Mouse (Mus musculus) heart, embryonic 11.5 days (tissue): ENCODE data around the gene Tor1aip1. TPM values are rescaled to one million over a fixed set of nuclear protein-coding genes. Genes with fewer than 3 reads are reported as not detected.
A peak's percentile ranks its signal among the peaks of the same experiment; 100 is the strongest.

Experiments used
- ATAC-seq: fragments of 200-750 bp; cut with Nextera tagmentation; replicated peaks from 2 replicates; pipeline ENCODE4 v1.8.0; 2017; ENCODE audit warnings: moderate library complexity; ENCODE audit not compliant: insufficient number of reproducible peaks, low FRiP score, low TSS enrichment
- H3K27ac ChIP-seq: fragments of 300-500 bp; sonication (generic); 2 replicates; pipeline ENCODE4 v1.5.1; 2014; ENCODE audit warnings: mild to moderate bottlenecking, low read depth, low read length
- H3K27me3 ChIP-seq: fragments of 300-500 bp; sonication (generic); 2 replicates; pipeline ENCODE4 v1.6.1; 2014; ENCODE audit warnings: mild to moderate bottlenecking, low read length, mixed read lengths; ENCODE audit not compliant: control insufficient read depth, insufficient read depth
- H3K36me3 ChIP-seq: fragments of 300-500 bp; sonication (generic); 2 replicates; pipeline ENCODE4 v1.6.1; 2014; ENCODE audit warnings: mild to moderate bottlenecking, low read length, moderate library complexity, mixed read lengths; ENCODE audit not compliant: control insufficient read depth, insufficient read depth
- H3K4me1 ChIP-seq: fragments of 300-500 bp; sonication (generic); 2 replicates; pipeline ENCODE4 v1.6.1; 2014; ENCODE audit warnings: low read length; ENCODE audit not compliant: control insufficient read depth, insufficient read depth
- H3K4me2 ChIP-seq: fragments of 300-500 bp; sonication (generic); 2 replicates; pipeline ENCODE4 v1.6.1; 2014; ENCODE audit warnings: mild to moderate bottlenecking, moderate library complexity
- H3K4me3 ChIP-seq: fragments of 300-500 bp; sonication (generic); 2 replicates; pipeline ENCODE4 v1.5.1; 2014; ENCODE audit warnings: low read depth, low read length
- H3K9ac ChIP-seq: fragments of 300-500 bp; sonication (generic); 2 replicates; pipeline ENCODE4 v1.6.1; 2014; ENCODE audit warnings: mild to moderate bottlenecking, low read depth, low read length, moderate library complexity
- H3K9me3 ChIP-seq: fragments of 300-500 bp; sonication (generic); replicated peaks from 2 replicates; pipeline ENCODE4 v1.6.1; 2016; ENCODE audit warnings: low read length; ENCODE audit not compliant: control insufficient read depth
- WGBS: fragments of 180-500 bp; shearing (Covaris S2); extraction: QIAGEN DNeasy Blood & Tissue Kit; methylation state at CpG from one replicate; pipeline ENCODE4 v1.1.7; 2014; ENCODE audit not compliant: insufficient replicate concordance; 5-methylcytosine and 5-hydroxymethylcytosine counted together
- polyA plus RNA-seq: library from polyadenylated mRNA; unstranded; fragments of >200 nt; fragmentation: Nextera tagmentation; extraction: Ambion mirVana; gene quantifications from 2 replicates; pipeline ENCODE4 v1.2.1, GENCODE M21; 2014

Tor1aip1 gene
- 30.5 and 37.6 TPM in 2 replicates for polyA plus RNA-seq

GRCm38 (mm10) chr1:156035930-156036737, at the start of gene Tor1aip1:
Gene Tor1aip1 (minus strand): TSS chr1:156036480.
- peaks cover 6% of the 10 kb centered on the region; the same call in 1 of the 2 replicates for H3K4me1 ChIP-seq
- H3K4me3 ChIP-seq = peak within 1 kb of the TSS; percentile 70
- peak within 1 kb of the TSS; percentile 100 for H3K27ac ChIP-seq
- H3K4me2 ChIP-seq = peak within 1 kb of the TSS; percentile 81
- WGBS = under 1% methylated on average over 59 of the region's 59 CpGs
- H3K9me3 ChIP-seq = no peaks in the 10 kb centered on the region
- H3K36me3 ChIP-seq = peaks cover 10% of the 10 kb centered on the region
- peak within 1 kb of the TSS; percentile 94 for H3K9ac ChIP-seq
- ATAC-seq = peak; percentile 93
- H3K27me3 ChIP-seq = no peaks in the 10 kb centered on the region

GRCm38 (mm10) chr1:156085770-156086169, 49.5 kb upstream of the Tor1aip1 start:
- ATAC-seq = no peak
- Histone ChIP-seq H3K4me1 (no peaks in the 10 kb centered on the region; the same call in 1 of the 2 replicates), H3K4me3 (no peak overlapping the region), H3K4me2 (no peak overlapping the region), H3K27me3 (no peaks in the 10 kb centered on the region), H3K9me3 (no peaks in the 10 kb centered on the region), H3K9ac (no peak overlapping the region), H3K27ac (no peak overlapping the region), H3K36me3 (no peaks in the 10 kb centered on the region)
- WGBS = 50% methylated on average over 5 of the region's 5 CpGs

DNA sequence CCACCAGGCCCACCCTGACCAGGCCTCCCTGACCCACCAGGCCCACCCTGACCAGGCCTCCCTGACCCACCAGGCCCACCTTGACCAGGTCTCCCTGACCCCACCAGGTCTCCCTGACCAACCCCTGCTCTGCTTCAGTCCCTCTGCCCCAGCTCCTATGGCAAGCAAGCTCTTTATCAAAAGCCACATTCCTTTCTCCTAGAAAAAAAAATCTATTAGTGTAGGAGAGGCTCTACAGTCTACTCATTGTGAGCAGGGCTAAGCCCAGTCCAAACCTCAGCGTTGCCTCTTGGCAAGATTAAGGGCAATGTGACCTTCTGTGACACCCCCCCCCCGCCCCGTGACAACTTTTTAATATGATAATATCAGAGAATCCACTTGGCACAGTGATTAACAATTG, 48.3 kb upstream of the Tor1aip1 start:
- H3K4me2 ChIP-seq = no peak overlapping the region
- no peaks in the 10 kb centered on the region for H3K36me3 ChIP-seq
- 36% methylated on average over 3 of the region's 3 CpGs for WGBS
- H3K27me3 ChIP-seq = no peaks in the 10 kb centered on the region
- H3K9ac ChIP-seq = no peak overlapping the region
- H3K4me3 ChIP-seq = no peak overlapping the region
- H3K4me1 ChIP-seq = no peaks in the 10 kb centered on the region; the same call in 1 of the 2 replicates
- no peak overlapping the region for H3K27ac ChIP-seq
- no peaks in the 10 kb centered on the region for H3K9me3 ChIP-seq
- ATAC-seq = no peak

DNA sequence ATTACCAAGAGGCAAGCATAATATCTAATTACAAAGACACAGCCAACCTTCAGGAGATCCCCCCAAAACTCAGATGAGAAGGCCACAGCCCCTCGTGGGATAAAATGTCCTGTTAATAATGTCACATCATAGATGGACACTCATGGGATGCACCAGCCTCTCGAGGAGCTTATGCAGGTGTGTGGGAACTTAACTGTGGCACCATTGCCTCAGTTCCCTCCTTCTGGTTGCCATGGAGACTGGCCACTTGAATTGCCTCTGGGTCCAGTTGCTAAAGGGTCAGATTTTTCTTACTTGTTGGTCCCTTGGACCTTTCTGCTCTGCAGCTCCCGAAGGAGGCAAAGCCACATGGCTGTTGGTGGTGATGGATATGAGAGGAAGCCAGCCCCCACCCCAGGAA, 41.4 kb upstream of the Tor1aip1 start:
- Histone ChIP-seq H3K27me3 (no peaks in the 10 kb centered on the region), H3K4me1 (peaks cover 8% of the 10 kb centered on the region), H3K4me3 (no peak overlapping the region), H3K9me3 (no peaks in the 10 kb centered on the region), H3K36me3 (no peaks in the 10 kb centered on the region), H3K27ac (no peak overlapping the region), H3K9ac (no peak overlapping the region), H3K4me2 (no peak overlapping the region)
- no peak for ATAC-seq
- 56% methylated on average over 3 of the region's 3 CpGs for WGBS

- no peak for ATAC-seq
- Histone ChIP-seq H3K4me1 (peaks cover 8% of the 10 kb centered on the region), H3K9me3 (no peaks in the 10 kb centered on the region), H3K27me3 (no peaks in the 10 kb centered on the region), H3K4me3 (no peak overlapping the region), H3K27ac (no peak overlapping the region), H3K36me3 (no peaks in the 10 kb centered on the region), H3K9ac (no peak overlapping the region), H3K4me2 (no peak overlapping the region)
- WGBS = 44% methylated on average over 4 of the region's 4 CpGs
Measured at GRCm38 (mm10) chr1:156076474-156076873, 40.2 kb upstream of the Tor1aip1 start.

GRCm38 (mm10) chr1:156074575-156074974, 38.3 kb upstream of the Tor1aip1 start:
- no peak overlapping the region for H3K4me2 ChIP-seq
- no peaks in the 10 kb centered on the region for H3K27me3 ChIP-seq
- H3K4me1 ChIP-seq = peaks cover 20% of the 10 kb centered on the region
- H3K27ac ChIP-seq = peak overlapping the region; percentile 29; the same call in 1 of the 2 replicates
- no peak overlapping the region for H3K4me3 ChIP-seq
- H3K36me3 ChIP-seq = no peaks in the 10 kb centered on the region
- no peaks in the 10 kb centered on the region for H3K9me3 ChIP-seq
- ATAC-seq = no peak
- H3K9ac ChIP-seq = no peak overlapping the region
- WGBS = 41% methylated on average over 8 of the region's 8 CpGs

DNA sequence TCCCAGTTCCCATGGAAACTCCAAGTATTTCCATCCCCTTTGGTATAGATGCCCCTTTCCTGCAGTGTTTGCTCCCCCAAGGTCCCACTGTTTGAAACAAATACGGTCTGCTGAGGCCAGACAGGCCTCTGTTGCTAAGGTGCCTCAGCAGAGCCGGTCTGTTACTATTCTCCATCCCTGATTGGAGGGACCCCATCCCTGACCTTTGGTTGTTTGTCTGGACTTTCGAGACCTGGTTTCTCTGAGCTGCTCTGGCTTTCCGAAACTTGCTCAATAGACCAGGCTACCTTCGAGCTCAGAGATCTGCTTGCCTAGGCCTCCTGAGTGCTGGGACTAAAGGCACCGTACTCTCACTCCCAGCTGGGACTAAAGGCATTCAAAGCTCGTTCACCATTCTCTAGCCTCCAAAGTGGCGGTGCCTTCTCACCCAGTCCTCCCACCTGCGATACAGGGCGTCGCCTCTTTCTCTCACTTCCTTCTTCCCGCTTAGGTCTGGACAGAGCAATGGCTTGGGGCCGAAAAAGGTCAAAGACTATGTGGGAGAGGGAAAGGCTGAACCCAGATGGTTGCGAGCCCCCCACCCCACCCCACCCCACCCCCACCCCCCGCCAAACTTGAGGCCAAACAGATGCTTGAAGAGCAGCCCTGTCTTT, 37.0 kb upstream of the Tor1aip1 start:
- no peak overlapping the region for H3K4me2 ChIP-seq
- H3K27ac ChIP-seq = no peak overlapping the region
- H3K4me1 ChIP-seq = peaks cover 20% of the 10 kb centered on the region
- WGBS = 53% methylated on average over 15 of the region's 15 CpGs
- no peak overlapping the region for H3K9ac ChIP-seq
- no peaks in the 10 kb centered on the region for H3K27me3 ChIP-seq
- ATAC-seq = no peak
- no peaks in the 10 kb centered on the region for H3K9me3 ChIP-seq
- no peaks in the 10 kb centered on the region for H3K36me3 ChIP-seq
- no peak overlapping the region for H3K4me3 ChIP-seq

DNA sequence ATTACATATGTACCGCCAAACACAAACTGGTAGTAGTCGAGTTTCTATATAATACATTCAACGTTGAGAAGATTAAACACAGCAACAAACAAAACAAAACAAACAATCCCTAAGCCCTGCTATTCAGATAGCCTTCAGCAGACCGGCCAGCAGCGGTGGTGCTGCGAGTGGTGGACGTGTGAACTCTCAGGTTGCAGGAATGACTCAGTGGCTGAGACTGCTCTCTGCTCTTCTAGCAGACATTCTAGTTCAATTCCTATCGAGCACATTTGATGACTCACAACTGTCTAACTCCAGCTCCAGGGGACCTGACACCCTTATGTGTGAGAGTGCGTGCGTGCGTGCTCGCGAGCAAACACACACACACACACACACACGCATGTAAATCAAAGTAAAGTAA, 33.8 kb upstream of the Tor1aip1 start:
- Histone ChIP-seq H3K9me3 (no peaks in the 10 kb centered on the region), H3K4me1 (peaks cover 20% of the 10 kb centered on the region), H3K27ac (peak overlapping the region; percentile 59), H3K4me3 (no peak overlapping the region), H3K4me2 (no peak overlapping the region), H3K9ac (no peak overlapping the region), H3K27me3 (no peaks in the 10 kb centered on the region), H3K36me3 (peaks cover 7% of the 10 kb centered on the region)
- ATAC-seq = no peak
- WGBS = 49% methylated on average over 14 of the region's 14 CpGs
